Mouse (Mus musculus): ENCODE data around the gene Mchr1.

DNA sequence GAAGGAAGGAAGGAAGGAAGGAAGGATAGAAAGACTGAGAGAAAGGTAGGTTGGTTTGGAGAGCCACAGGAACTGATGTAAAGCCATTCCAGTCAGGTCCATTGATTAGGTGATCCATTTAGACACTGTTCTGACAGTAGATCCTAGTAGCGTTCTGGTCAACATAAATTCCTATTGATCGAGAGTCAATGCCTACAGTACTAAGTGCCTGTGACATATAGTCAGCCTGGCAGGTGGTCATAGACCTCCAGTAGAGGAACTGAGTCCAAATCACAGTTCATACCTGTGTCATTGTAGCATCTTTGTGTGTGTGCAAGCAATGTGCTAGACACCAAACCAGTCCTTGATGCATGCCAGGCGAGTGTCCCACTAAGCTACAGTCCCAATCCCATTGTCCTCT is 7.0 kb upstream of the Mchr1 start:
- no peak for TF ChIP-seq CTCF (IDR thresholded peaks at IDR 0.05; ENCODE audit: control insufficient read depth, insufficient read depth, insufficient replicate concordance, low read depth, low read length)
- no peak for TF ChIP-seq POLR2A (IDR thresholded peaks at IDR 0.05; ENCODE audit: control insufficient read depth, low read depth, low read length)
